Mouse (Mus musculus) ES-Bruce4 (cell line): ENCODE data around the gene Asb2.

ENCODE experiments used
- CTCF ChIP-seq: IDR thresholded peaks from one replicate; pipeline ENCODE4 v1.8.1; 2011; ENCODE audit warnings: low read depth, low read length
- POLR2A ChIP-seq: IDR thresholded peaks from one replicate; pipeline ENCODE4 v1.8.1; 2011; ENCODE audit warnings: low read length; ENCODE audit not compliant: insufficient read depth

DNA sequence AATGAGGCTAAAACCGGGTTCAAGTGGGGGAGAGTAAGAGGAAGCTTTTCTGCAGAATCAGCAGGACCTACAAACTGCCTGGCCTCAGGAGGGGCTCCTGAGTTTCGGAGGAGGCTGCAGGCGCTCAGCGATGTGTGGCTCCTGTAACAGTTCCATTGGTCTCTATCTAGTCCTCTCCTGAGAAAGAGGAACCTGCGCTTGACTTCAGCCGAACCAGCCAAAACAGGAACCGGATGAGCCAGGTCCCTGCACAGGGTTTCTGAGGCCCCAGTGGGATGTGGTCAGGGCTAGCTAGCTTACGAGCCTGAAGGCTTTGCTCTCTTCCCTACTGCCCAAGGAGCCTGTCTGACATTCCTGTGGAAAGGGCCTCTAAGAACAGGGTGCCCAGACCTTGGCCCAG, 12.3 kb downstream of the Asb2 start:
- TF ChIP-seq CTCF (no peak), POLR2A (no peak)
